Mouse (Mus musculus): ENCODE measurements around the gene Omt2b.
"Not testable (repeated sequence)": the region's sequence is repeated elsewhere in the genome, so short reads cannot be mapped to it uniquely, and the experiment has no call there.

- not testable (repeated sequence) for TF ChIP-seq CHD2 (IDR thresholded peaks at IDR 0.05; ENCODE audit: low read depth, low read length); ZNF384 (IDR thresholded peaks at IDR 0.05; ENCODE audit: low read depth, low read length); MAFK (IDR thresholded peaks at IDR 0.05; ENCODE audit: insufficient read depth, low read depth, low read length); HCFC1 (IDR thresholded peaks at IDR 0.05; ENCODE audit: borderline replicate concordance, insufficient read depth, low read length)
- TF ChIP-seq ZC3H11A (IDR thresholded peaks at IDR 0.05; ENCODE audit: borderline replicate concordance, low read depth, low read length) = peak; percentile 28; the same call in 1 of the 2 replicates
These were observed 12.9 kb downstream of the Omt2b start for GRCm38 (mm10) chr9:78340324-78340723.
